Mouse (Mus musculus) left cerebral cortex, postnatal 10 days (tissue): ENCODE results near the gene Nfia. TPM values are rescaled to one million over a fixed set of nuclear protein-coding genes. Genes with fewer than 3 reads are reported as not detected.

Source experiments
- DNase-seq, 2 experiments: peaks; one replicate each; pipeline ENCODE4 v3.0.0; 2021 to 2022; ENCODE audit warnings: low spot score in 2 of 2, mixed read lengths in 1 of 2; ENCODE audit errors: extremely low spot score in 1 of 2
- intact Hi-C: fragments of 180-260 bp; cut with DNase I; formaldehyde crosslinking; loops from one replicate; pipeline ENCODE4 v1.15.1; 2025
- total RNA-seq, 2 experiments: library from RNA; stranded (reverse); gene quantifications; 2 replicates each; pipeline ENCODE4 v1.2.3; 2021

Nfia gene
- total RNA-seq, 2 experiments from 2014 or later = 76.4 to 79.5 TPM

GRCm38 (mm10) chr4:97914348-97914747 is 141.8 kb downstream of the Nfia start:
- DNase-seq = no peak
- intact Hi-C loops = loop anchor here (5.0 kb wide), 1 partner anchor 137 kb away; the partner anchor contains the start of gene E130114P18Rik

- intact Hi-C loops = loop anchor here (5.0 kb wide), 1 partner anchor 137 kb away; the partner anchor contains the start of gene E130114P18Rik
- DNase-seq = no peak
Observed at GRCm38 (mm10) chr4:97914761-97915160, 142.2 kb downstream of the Nfia start.

- DNase-seq = no peak
- intact Hi-C loops = no loop called here
Observed at GRCm38 (mm10) chr4:97917568-97917967, 145.0 kb downstream of the Nfia start.

GRCm38 (mm10) chr4:97918675-97919074 is 146.1 kb downstream of the Nfia start:
- intact Hi-C loops = no loop called here

GRCm38 (mm10) chr4:97919773-97920172 is 147.2 kb downstream of the Nfia start:
- DNase-seq = no peak
- intact Hi-C loops = no loop called here

More at GRCm38 (mm10) chr4:97918675-97919074, 146.1 kb downstream of the Nfia start:
- DNase-seq = no peak

- peak in 1 of 2 experiments; percentile 33 for DNase-seq
- intact Hi-C loops = no loop called here
Observed at GRCm38 (mm10) chr4:97920287-97921079, 147.9 kb downstream of the Nfia start.

- intact Hi-C loops = no loop called here
- no peak for DNase-seq
Observed at GRCm38 (mm10) chr4:97921682-97922081, 149.1 kb downstream of the Nfia start.

GRCm38 (mm10) chr4:97923248-97923647 is 150.7 kb downstream of the Nfia start:
- no peak for DNase-seq
- intact Hi-C loops = no loop called here

GRCm38 (mm10) chr4:97923876-97924316 is 151.4 kb downstream of the Nfia start:
- peak; percentile 48 to 50 for DNase-seq
- intact Hi-C loops = no loop called here

GRCm38 (mm10) chr4:97924414-97924813 is 151.9 kb downstream of the Nfia start:
- no peak for DNase-seq
- intact Hi-C loops = no loop called here

- DNase-seq = no peak
- intact Hi-C loops = no loop called here
Observed at GRCm38 (mm10) chr4:97924855-97925254, 152.3 kb downstream of the Nfia start.

- intact Hi-C loops = no loop called here
- DNase-seq = no peak
Observed at GRCm38 (mm10) chr4:97925644-97926043, 153.1 kb downstream of the Nfia start.

GRCm38 (mm10) chr4:97926607-97927308 is 154.2 kb downstream of the Nfia start:
- DNase-seq = no peak
- intact Hi-C loops = no loop called here

- intact Hi-C loops = no loop called here
- no peak for DNase-seq
Observed at GRCm38 (mm10) chr4:97927309-97927656, 154.7 kb downstream of the Nfia start.

GRCm38 (mm10) chr4:97936371-97936770 is 163.8 kb downstream of the Nfia start:
- DNase-seq = no peak
- intact Hi-C loops = no loop called here

GRCm38 (mm10) chr4:97936912-97937311 is 164.4 kb downstream of the Nfia start:
- intact Hi-C loops = no loop called here
- DNase-seq = peak in 1 of 2 experiments; percentile 34

GRCm38 (mm10) chr4:97939492-97939891 is 167.0 kb downstream of the Nfia start:
- intact Hi-C loops = no loop called here
- DNase-seq = no peak

GRCm38 (mm10) chr4:97939920-97940520 is 167.5 kb downstream of the Nfia start:
- no peak for DNase-seq
- intact Hi-C loops = no loop called here

GRCm38 (mm10) chr4:97941616-97942015 is 169.1 kb downstream of the Nfia start:
- DNase-seq = peak in 1 of 2 experiments; percentile 44
- intact Hi-C loops = no loop called here

GRCm38 (mm10) chr4:97944309-97944708 is 171.8 kb downstream of the Nfia start:
- intact Hi-C loops = no loop called here
- DNase-seq = no peak
